Mouse (Mus musculus): ENCODE measurements around the gene Mllt6.
A peak's percentile ranks its signal among the peaks of the same experiment; 100 is the strongest.

Mllt6 gene

GRCm38 (mm10) chr11:97668160-97668559 is 4.9 kb downstream of the Mllt6 start:
- DNase-seq (ENCODE audit: low spot score) = no peak

DNA sequence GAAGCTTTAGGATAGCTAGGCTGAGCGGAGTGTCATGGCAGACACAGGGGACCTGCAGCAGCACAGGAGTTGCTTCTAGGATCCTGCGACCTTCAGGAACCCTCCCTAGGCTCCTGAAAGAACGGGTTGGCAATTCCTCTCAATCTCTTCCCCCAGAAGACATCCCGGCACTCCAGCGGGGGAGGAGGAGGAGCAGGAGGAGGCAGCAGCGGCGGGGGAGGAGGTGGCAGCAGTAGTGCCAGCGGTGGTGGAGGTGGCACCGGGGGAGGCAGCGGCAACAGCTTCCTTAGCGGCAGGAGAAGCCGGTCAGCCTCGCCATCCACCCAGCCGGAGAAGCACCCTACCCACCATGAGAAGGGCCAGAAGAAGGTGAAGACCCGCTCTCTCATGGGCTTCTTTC is 6.1 kb downstream of the Mllt6 start:
- no peak for DNase-seq (ENCODE audit: low spot score)

DNA sequence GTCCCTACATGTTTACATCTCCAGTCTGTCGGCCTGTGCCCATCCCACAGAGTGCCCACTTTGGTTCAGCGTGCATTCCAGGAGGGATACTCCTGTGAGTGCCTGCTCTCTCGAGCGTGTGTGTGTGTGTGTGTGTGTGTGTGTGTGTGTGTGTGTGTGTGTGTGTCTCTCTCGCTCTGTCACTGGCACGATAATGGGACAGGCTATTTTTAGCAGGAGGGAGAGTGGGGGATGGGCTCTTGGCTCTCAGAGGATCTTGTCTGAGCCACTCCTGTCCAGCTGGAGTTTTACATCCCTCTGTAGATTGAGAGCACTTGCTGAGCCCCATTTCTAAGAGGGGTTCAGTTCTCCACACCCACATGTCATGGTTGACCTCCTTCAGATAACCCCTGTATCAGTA is 6.6 kb downstream of the Mllt6 start:
- DNase-seq (ENCODE audit: low spot score) = no peak

- DNase-seq (ENCODE audit: low spot score) = no peak
These were observed 7.3 kb downstream of the Mllt6 start for GRCm38 (mm10) chr11:97670234-97671176.

DNA sequence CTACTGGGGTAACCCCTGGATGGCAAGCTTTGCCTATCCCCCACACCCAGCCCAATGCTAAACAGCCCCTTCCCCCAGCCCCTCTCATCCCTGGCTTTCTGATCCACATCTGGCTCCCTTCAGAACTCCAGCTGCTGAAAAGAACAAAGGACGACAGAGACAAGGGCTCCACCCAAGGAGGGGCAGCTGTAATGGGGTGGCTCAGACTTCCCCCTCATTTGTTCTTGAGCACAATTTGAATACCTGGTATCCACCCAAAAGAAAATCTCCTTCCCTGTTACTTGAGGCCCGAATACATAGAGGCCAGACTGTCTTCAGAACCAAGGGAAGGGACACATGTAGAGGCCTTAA is 7.9 kb downstream of the Mllt6 start:
- DNase-seq (ENCODE audit: low spot score) = no peak

DNA sequence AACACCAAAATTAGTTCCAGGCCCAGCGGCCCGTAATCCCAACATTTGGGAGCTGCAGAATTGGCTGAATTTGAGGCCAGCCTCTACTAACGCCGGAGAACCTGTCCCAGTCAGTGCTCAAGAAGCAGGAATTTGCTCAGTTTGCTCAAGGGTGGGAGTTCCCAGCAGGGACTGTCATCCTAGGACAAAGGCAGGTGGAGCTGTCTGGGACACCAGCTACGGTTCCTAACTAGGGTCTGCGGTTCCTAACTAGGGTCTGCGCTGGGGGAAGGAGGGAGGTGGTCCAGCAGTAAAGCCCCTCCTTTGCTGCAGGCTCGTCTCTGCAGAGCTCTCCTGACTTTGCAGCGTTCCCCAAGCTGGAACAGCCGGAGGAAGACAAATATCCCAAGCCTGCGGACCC is 9.9 kb downstream of the Mllt6 start:
- DNase-seq (ENCODE audit: low spot score) = no peak

DNA sequence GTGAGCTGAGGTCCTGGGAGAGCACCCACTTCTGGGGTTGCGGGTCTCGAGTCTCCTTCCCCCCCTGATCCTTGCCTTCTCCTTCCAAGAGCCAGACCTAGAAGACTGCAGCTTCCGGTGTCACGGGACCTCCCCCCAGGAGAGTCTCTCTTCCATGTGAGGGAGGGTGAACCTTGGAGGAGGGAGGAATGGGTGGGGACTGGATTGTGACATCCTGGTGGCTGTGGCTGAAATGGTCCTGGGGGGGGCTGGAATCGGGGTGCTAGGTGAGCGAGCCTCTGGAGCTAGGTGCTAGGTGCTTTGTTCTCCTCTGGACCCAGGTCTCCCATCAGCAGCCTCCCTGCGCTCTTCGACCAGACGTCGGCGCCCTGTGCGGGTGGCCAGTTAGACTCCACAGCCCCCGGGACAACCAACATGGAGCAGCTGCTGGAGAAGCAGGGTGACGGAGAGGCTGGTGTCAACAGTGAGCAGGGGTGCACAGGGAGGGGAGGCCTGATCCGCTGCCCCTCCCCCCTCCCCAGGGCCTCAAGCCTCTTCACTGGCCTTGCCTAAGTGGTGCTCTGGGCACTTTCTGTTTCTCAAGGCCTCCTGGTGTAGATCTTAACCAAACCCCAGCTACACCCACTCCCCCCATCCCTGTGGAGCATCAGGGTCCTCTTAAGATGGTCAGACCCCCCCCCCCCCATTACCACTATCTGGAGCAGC is 13.0 kb downstream of the Mllt6 start:
- DNase-seq (ENCODE audit: low spot score) = no peak

DNA sequence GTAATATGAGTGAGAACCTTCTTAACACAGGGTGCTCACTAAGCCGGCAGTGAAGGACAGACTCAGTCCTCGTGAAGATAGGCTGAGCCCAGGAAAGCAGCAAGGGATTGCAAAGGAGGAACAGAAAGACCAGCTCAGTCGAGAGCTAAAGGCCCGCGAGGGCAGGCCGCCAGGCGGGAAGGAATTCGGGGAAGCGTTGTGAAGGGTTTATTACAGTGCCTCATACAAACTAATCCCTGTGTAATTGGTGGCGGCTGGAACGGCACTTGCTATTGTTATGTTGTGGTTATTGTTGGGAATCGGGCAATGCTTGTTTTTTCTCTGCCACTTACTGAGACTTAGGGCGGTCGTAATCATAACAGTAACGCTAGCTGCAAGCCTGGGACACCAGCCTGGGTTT is 14.2 kb downstream of the Mllt6 start:
- no peak for DNase-seq (ENCODE audit: low spot score)

DNA sequence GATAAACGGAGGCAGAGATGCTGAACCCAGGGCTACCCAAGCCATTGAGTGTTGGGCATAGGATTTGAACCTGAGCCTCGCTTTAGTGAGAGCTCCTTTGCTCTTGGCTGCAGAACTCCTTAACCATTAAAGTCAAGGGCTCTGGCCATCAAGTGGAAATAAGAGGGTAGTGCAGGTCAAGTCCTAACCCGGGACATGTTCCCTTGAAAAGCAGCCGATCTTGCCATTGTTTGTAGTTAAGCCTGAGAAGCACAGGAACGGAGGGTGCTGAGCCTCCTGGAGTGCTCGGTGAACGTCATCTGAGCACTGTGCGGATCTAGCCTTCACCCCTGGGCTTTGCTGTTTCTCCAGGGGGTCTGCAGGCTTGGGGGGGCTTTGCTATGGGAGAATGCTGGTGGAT is 14.6 kb downstream of the Mllt6 start:
- DNase-seq (ENCODE audit: low spot score) = no peak

- DNase-seq (ENCODE audit: low spot score) = no peak
These were observed 15.1 kb downstream of the Mllt6 start for GRCm38 (mm10) chr11:97678301-97678700.

GRCm38 (mm10) chr11:97680430-97680829 is 17.2 kb downstream of the Mllt6 start:
- DNase-seq (ENCODE audit: low spot score) = no peak

- no peak for DNase-seq (ENCODE audit: low spot score)
These were observed 19.4 kb downstream of the Mllt6 start for GRCm38 (mm10) chr11:97682504-97683055.

GRCm38 (mm10) chr11:97684063-97684680 is 21.0 kb downstream of the Mllt6 start:
- no peak for DNase-seq (ENCODE audit: low spot score)

GRCm38 (mm10) chr11:97684766-97685165 is 21.6 kb downstream of the Mllt6 start:
- DNase-seq (ENCODE audit: low spot score) = no peak

DNA sequence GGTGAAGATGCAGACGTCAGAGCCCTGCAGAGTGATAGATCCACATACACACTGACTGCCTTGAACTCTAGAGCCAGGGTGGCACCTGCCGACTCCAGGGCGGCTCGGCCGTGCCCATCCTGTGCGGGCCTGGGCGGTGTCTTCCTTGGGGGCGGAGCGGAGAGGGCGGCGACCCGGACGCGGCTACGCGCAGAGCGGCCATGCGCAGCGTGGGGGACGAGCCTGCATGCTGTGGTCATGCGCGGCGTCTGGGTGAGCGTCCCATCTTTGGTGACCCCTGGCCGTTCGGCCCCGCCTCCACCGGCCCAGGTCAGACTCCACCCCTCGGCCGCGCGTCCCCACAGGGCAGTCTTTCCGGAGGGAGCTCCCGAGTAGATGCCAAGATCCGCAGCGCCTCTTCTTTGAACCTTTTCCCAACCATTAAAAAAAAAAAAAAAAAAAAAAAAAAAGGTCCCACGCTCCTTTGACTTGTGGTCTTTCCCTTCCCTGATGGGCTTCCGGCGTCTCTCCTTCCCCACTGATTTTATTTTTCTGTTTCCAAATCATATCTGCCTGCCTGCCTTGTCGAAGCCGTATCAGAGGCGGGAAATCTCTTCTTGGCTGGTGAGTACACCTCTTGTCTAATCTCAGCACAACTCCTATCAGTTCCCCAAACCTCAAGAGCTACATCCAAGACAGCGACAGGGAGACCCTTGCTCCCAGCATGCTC is 22.6 kb downstream of the Mllt6 start, which contains the start of gene Cisd3:
Gene Cisd3 (plus strand): TSS at position 214 of the 709 bp plus-strand sequence.
- peak; percentile 88 for DNase-seq (ENCODE audit: low spot score)

DNA sequence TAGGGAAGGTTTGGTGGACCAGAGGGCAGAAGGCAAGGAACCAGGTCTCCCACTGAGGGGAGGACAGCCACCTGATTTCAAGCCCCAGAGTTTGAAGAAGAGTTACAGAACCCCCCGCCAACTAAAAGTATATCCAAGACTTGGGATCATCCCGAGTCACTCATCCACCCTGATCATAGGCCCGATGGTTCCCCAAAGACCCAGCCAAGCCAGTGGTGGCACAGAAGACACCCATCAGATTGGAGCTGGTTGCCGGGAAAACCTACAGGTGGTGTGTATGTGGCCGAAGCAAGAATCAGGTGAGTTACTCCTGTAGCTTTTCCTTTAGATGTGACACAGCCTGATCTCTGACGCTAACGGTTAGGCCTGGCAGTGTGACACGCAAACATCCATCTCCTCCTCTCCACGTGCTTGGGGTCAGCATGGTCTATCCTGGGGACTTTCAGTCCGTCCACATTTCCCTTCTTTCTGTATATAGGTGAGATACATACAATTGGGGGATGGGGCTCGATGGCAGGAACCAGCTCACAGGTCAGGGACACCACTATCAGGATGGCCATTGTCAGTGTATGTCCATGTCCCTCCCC is 23.2 kb downstream of the Mllt6 start:
- no peak for DNase-seq (ENCODE audit: low spot score)

DNA sequence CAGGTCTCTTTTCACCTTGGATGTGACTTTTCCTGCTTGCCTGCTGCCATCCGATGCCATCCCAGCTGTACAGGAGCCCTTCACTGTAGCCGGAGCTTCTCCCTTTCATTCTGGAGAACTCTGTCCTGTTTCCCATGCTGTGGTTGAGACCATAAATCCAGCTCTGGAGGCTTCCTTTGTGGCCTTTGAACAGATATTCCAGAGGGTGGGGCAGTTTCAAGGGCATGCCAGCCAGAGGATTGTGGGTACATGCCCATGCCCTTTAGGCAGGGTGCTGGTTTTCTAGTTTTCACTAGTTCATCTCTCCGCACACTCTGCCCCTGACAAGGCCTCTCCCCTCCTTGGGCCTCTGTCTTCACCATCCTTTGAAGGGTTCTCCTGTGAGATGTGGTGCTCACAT is 23.8 kb downstream of the Mllt6 start:
- no peak for DNase-seq (ENCODE audit: low spot score)

DNA sequence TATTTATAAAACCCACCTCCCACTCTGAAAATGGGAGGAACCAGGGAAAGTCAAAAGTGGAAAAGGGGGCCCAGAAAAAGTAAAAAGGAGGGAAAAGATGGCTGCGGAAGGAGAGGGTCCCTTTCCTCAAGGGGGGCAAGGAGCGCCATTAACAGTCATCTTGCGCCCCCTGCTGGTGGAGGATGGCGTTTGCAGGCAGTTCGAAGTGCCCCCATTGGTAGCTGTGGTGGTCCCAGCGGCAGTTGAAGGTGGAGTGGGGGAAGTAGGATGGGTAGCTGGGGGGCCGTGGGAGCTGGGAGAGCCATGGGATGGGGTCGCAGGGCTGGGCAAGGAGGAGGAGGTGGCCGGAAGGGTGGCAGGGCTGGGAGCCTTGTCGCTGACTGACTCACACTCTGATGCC is 26.6 kb downstream of the Mllt6 start:
- DNase-seq (ENCODE audit: low spot score) = peak; percentile 61

- no peak for DNase-seq (ENCODE audit: low spot score)
These were observed 31.2 kb downstream of the Mllt6 start for GRCm38 (mm10) chr11:97694435-97694834.

DNA sequence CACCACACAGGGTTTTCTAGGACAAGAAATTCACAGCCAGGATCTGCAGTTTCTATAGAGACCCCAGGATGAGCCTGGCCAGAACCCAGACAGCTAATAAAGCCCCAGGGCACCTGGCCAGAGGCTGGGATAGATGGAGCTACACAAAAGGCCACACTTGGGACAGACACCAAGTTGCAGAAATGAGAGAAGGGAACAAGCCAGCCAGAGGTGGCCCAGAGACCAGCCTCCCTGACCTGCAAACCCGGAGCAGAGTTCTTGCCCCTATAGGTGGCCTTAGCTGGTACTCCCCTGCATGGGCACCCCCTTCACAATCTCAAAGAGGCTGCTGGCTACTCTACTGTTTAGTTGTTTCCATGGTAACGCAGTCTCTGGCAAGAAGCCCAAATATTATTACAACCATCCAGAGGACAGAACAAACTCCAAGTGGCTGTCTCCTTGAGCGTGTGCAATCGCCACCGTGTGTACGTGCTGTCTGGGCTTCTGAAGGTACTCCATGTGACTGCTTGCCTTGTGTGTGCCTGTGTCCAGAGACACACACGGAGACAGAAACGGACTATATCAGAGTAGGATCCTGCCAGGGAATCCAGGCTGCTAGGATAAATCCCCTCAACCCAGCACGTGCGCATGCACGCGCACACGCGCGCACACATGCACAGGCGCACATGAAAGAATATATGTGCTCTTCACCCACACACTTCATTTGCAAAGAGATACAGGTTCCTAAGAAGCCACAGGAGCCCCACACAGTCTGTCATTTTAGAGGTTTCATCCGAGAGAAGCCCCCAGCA is 31.9 kb downstream of the Mllt6 start:
- DNase-seq (ENCODE audit: low spot score) = peak; percentile 74

All from layer of hippocampus, adult 11-12 months (tissue).